Mouse (Mus musculus) v-Abl transformed pro-B cells (cell line): ENCODE results near the gene Insl3.

Experiments
- in situ Hi-C, 2 experiments: fragments of 400-800 bp; cut with MboI; formaldehyde crosslinking; loops; one replicate each; pipeline ENCODE4 v1.15.1; 2025; ENCODE audit not compliant: unreplicated experiment in 2 of 2

Gene Insl3

DNA sequence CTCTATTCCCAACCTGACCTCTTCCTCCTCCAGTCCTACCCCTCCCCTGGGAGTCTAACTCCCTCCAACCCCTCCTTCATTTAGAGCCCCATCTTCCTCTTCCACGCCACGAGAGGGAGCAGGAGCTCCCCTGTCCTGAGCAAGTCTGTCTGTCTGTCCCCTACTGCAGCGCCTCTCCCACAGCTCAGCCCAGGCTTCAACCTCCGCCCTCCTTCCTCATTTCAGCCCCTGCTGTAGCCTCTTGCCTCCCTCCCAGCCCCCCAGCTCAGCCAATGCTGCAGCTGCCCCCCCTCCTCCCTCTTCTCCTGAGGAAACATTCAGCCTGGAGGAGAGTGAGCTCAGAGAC, 13.0 kb downstream of the Insl3 start:
- in situ Hi-C loops = loop anchor here (5.0 to 25.0 kb wide), 3 partner anchors 35 to 663 kb away; no protein-coding TSS in a partner anchor

DNA sequence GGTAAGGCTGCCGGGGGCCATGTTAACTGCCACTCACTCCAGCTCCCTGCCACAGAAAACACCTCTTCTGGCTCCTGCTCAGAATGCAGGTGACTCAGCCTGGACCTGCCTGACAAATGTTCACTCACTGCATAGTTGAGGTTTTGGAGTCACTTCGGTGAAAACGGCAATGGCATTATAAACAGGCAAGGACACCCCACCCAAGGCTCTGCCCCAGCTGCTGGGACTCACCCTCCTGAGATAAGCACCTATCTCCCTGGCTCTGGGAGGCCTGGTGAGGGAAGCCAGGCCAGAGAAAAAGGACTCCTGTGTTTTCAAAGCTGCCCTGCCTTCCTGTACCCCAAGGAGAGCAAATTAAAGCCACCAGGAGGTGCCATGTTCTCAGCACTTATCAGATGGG, 13.9 kb downstream of the Insl3 start:
- in situ Hi-C loops = loop anchor here (5.0 to 25.0 kb wide), 3 partner anchors 34 to 662 kb away; no protein-coding TSS in a partner anchor

DNA sequence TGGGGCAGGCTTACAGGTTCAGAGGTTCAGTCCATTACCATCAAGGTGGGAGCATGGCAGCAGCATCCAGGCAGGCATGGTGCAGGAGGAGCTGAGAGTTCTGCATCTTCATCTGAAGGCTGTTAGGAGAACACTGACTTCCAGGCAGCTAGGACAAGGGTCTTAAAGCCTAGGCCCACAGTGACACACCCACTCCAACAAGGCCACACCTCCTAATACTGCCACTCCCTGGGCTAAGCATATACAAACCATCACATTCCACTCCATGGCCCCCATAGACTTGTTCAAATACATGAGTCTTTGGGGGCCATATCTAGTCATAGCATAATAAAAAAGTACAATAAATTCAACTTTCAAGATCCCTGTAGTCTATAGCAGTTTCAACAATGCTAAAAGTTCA, 14.4 kb downstream of the Insl3 start:
- in situ Hi-C loops = loop anchor here (5.0 to 25.0 kb wide), 3 partner anchors 34 to 661 kb away; no protein-coding TSS in a partner anchor

DNA sequence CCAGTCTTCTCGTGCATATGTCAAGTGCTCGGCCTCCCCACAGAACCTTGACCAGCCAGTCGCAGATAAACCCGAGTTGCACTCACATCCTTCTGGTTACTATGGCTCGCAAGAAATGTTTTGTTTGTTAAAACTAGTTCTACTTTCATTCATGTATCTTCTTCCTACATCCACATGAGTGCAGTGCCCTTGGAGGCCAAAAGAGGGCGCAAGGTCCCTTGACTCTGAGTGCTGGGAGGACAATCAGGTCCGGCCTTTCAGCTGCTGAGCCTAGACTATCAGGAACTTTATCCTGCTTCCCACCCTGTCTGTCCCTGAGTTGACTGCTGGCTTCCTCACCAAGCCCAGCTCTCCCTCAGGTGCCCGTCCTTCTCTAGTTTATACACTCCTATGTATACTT, 18.9 kb downstream of the Insl3 start:
- in situ Hi-C loops = loop anchor here (10.0 to 25.0 kb wide), 2 partner anchors 571 to 657 kb away; no protein-coding TSS in a partner anchor

DNA sequence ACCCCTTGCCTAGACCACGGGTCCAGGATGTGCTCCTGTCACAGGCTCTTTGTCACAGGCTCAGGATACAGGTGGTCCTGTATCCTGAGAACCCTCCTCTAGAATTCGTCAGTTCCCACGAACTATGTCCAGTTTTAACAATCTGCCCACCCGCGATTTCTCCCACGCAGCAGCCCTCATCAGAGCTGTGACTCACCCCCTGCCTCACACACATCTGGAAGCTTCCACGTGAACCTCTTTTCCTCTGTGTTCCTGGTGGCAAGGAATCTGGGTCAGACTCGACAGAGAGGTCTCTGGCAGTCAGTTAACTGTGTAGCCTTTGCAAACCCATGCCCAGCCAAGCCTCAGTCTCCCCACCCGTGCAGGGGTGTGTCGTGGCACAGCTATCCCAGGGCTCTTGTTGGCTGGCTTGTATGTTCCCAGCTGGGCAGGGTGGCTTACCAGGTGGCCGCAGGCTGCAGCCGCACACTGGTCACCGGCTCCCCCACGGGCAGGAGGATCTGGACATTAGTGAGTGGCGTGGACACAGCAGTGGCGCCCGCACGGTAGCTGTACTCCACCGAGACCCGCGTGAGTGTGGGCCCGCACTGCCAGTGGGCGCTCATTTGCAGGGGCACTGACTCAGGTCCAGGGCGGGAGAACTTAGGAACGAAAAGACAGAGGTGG, 20.3 kb downstream of the Insl3 start:
- in situ Hi-C loops = loop anchor here (10.0 to 25.0 kb wide), 2 partner anchors 572 to 656 kb away; no protein-coding TSS in a partner anchor

DNA sequence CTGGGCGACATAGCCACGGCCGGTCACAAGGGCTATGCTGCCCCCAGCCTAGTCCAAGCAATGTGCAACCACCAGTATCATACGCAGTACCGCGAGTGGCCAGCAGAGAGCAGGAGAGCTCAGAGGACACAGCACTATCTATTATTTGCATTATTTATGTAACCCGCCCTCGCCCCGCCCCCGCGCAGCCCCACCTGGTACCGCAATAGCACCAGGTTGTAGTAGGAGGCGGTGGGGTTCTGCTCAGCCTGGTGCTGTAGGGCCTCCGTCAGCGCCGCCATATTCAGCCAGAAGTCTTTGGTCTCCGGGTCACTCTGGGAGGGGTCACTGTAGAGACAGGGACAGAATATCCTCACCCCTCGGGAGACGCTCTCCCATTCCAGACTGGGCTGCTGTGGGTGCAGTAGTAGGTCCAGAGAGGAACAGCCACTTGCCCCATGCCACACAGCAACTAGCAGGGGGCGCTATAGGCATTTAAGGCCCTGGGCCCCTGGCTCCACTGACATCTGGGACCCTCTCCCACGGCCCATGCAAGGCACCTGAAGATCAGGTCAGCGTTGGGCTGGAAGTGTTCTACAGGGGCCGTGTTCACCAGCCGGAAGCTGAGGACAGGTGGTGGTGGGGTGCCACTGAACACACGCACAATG, 20.9 kb downstream of the Insl3 start:
- in situ Hi-C loops = loop anchor here (10.0 to 25.0 kb wide), 2 partner anchors 573 to 655 kb away; no protein-coding TSS in a partner anchor

DNA sequence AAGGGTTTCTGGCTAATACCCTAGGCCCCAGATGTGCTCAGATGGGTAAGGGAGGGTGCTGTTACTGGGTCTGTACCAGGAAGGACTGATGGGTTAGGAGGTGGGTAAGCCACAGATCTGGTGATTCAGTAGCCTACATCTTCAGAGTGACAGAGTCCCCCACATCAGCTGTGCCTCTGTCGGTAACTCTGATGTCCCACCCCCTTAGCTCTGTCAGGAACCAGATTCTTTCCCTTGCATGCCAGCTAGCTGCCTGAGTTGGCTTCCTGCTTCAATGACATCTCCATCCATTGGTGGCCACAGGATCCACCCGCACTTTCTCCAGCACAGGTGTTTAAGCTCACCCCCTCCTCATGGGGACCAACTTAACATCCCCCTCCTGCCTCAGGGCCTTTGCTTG, 22.6 kb downstream of the Insl3 start:
- in situ Hi-C loops = loop anchor here in 1 of 2 experiments (25.0 kb wide), 1 partner anchor 574 kb away; no protein-coding TSS in a partner anchor

DNA sequence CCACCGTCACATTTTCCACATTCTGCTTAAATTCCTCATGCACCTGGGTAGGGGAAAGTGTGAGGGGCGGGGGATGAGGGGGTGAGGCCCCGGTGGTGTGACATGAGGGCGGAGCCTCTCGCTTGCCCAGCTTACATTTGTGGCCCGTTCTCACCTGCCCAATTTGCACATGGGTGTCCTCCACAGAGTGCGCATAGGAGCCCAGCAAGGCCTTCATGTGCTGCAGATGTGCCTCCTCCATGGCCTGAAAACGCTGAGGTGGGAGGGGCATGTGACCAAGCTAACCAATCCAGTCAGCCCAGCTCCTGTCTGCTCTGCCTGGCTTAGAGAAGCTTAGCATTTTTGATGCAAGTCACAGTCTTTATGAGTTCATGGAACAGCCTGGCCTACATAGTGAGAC, 26.5 kb downstream of the Insl3 start:
- in situ Hi-C loops = loop anchor here in 1 of 2 experiments (25.0 kb wide), 1 partner anchor 578 kb away; no protein-coding TSS in a partner anchor

DNA sequence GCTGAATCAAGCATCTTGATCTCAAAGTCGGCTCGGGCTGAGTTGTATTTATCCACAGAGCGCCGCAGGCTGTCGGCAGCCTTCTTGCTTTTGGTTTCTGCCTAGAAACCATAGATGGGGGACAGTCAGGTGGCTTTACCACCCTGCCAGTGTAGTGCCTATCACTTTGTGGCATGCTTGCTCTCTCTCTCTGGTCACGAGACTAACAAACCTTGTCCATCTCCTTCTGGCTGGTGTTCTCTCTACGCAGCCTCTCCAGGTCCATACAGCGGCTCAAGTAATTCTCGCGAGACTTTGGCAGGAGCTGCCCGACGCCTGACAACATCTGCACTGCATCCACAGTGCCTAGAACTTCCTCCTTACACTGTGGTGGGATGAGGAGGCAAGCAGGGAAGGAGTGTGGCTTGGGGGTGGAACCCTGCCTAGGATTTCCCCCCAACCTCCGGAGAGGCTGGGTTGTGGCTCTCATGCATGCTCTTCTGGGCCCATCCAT, 27.6 kb downstream of the Insl3 start:
- in situ Hi-C loops = loop anchor here in 1 of 2 experiments (25.0 kb wide), 1 partner anchor 579 kb away; no protein-coding TSS in a partner anchor

DNA sequence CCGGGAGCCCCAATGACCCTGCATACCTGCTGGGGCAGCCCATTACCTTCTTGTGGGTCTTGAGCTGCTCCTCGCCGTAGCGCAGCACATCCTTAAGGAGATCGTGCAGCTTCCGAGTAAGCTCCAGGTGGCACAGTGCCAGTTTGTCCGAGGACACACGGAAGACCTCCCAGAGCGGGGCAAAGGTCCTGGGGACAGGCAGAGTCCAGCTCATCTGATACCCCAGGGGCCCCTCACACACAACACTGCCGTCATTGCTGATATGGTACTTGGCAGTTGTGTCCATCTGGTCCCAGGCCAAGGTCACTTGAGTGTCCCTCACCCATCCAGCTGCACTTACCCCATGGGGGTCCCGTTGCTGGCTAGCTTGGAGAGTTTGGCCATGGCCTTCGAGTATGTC, 28.1 kb downstream of the Insl3 start:
- in situ Hi-C loops = loop anchor here in 1 of 2 experiments (25.0 kb wide), 1 partner anchor 580 kb away; no protein-coding TSS in a partner anchor

DNA sequence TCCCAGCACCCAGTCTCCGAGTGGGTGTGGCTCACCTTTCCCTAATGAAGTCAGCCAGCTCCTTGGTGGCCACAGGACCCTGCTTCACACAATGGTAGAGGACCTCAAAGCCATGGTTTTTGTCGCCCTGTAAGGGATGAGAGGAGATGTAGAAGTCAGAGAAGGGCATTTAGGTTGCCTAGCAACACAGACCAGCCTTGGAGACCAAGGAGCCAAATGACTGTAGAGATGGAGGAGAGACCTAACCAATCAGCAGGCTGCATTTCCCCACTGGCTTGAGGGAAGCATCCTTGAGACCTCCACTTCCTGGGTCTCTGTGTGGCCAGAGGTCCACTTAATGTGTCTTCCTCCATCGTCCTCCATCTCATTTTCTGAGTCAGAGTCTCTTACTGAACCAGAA, 29.2 kb downstream of the Insl3 start:
- in situ Hi-C loops = loop anchor here in 1 of 2 experiments (25.0 kb wide), 1 partner anchor 581 kb away; no protein-coding TSS in a partner anchor

DNA sequence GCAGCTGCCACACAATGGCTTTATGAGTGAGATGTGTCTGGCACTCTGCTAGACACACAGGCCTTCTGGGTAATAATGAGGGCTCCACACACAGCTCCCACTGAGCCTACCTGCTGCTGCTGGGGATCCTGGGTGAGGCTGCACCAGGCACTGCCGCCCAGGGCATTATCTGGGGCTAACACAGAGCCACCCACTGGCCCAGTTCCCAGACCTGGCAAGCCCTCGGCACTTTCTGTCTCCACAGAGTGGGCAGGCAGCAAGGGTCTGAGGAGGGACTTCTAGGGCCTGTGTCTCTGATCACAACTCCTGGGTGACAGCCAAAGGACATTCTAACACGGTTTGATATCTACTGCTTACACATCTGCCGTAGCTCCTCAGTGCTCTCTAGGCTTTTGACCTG, 30.2 kb downstream of the Insl3 start:
- in situ Hi-C loops = loop anchor here in 1 of 2 experiments (25.0 kb wide), 1 partner anchor 582 kb away; no protein-coding TSS in a partner anchor

DNA sequence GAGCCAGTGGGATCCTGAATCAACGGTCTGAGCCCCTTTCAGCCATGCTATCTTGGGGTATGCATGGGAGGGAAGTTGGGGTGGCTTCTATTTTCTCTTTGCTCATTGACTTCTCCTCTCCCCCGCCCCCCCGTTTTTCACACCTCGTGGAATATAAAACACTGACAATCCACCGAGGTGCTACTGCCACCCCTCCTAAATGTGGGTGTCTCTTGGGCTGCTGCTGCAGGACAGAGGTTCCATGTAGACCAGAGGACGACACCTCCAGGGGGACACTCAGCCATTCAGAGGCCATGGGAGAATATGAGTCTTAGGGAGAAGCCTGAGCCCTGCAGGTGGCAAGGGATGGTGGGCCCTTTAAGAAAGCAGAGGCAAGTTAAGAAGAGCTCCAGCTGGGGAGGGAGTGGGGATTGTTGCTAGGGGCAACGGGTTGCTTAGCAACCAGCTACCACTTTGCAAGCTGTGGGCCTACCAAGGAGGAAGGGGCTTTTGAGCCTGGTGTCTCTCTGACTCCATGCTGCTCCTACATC, 31.0 kb downstream of the Insl3 start:
- in situ Hi-C loops = loop anchor here in 1 of 2 experiments (25.0 kb wide), 1 partner anchor 583 kb away; no protein-coding TSS in a partner anchor

DNA sequence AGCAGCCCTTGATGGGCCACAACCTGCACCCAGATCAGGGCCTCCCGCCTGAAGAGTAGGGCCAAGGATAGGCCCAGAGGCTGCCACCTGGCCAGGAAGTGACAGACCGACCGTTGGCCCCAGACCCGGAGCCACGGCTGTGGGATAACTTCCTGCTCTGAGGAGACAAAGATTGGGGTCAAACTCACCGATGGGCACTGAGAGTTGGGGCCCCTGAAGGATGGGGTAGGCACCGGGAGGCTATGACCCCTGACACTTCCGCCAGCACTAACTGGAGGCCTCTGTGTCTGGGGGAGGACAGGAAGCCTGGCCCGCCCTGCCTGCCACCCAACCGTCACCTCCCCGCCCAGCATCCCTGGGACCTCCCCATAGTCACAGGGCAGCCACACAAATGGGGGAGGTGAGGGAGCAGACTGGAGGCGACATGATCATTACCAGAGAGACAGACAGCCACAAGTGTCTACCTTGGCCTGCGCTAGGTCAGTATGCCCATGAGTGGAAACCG, 34.1 kb downstream of the Insl3 start:
- in situ Hi-C loops = loop anchor here in 1 of 2 experiments (25.0 kb wide), 1 partner anchor 586 kb away; no protein-coding TSS in a partner anchor

DNA sequence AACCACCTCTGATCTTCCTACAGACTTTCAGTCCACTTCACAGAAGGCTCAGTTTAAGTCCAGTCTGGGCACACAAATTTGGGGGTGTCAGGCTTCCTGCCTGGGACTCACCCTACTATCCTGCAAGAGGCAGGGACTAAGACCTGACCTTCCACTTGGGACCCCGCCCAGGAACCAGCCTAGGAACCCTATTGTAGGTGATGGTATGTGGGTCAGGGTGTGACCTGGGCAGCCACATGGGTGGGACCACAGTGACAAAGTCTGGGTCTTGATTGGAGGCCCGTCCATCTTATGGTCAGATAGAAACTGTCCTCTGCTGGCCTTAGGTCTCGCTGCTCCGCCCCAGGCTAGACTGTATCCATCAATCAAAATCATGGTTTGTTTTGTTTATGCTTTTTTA, 35.4 kb downstream of the Insl3 start:
- in situ Hi-C loops = loop anchor here in 1 of 2 experiments (25.0 kb wide), 1 partner anchor 587 kb away; no protein-coding TSS in a partner anchor

DNA sequence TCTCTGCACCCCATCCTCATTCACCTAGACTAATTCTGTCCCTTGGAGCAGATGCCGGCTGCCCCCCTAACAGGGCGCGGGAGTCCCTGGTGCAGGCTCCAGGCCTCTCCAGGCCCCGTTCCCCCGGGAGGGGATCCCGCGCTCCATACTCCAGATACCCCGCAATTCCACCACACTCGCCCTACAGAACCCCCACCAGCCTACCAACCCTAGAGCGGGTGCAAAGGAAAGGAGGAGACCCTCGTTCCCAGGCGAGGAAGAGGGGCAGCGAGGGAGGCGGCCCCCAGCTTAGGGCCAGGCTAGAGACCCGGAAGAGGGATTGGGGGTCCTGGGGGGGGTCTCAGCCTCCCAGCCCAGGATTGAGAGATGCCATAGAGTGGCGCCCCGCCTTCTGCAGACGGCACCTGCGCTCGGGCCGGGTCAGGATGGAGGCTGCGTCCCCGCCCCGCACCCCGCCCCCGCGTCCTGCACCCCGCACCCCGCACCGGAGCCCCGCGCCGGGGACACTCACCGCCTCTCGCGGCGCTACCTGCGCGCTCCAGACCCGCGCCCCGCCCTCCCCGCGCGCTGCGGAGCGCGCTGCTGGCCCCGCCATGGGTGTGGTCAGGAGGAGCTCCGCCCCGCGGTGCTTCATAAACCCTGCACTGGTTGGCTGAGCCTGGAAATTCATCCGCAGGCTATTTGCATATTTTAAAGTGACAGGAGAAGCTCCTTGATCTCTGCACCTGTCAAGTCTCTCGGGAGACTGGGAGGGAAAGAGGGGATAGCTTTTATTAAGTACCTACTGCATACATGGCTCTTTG, 36.3 kb downstream of the Insl3 start, which contains the start of gene Fcho1:
Gene Fcho1 (minus strand): TSS at position 595 of the 803 bp plus-strand sequence.
- in situ Hi-C loops = no loop called here

DNA sequence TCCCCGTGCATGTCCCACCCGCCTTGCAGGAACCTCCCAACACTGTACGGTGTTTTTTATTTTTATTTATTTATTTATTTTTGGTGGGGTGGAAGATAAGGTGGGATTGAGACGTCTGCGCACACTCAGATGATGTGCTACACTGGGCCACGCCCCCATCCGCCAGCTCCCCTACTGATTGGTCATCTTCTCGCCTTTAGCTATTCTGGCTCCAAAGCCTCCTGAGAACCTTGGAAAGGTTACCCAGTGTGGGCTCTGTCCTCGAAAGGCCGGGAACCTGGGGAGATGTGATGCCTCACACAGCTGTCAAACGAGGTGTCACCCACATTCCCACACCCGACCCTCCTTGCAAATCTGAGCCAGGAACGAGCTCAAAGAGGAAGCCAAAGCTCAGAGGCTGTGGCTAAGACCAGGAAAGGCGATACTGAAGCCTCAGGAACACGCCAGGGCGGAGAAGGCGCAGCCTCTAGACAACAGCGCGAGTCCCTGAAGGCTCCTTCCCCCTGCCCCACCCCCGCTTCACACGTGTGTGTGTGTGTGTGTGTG, 39.3 kb downstream of the Insl3 start:
- in situ Hi-C loops = no loop called here

DNA sequence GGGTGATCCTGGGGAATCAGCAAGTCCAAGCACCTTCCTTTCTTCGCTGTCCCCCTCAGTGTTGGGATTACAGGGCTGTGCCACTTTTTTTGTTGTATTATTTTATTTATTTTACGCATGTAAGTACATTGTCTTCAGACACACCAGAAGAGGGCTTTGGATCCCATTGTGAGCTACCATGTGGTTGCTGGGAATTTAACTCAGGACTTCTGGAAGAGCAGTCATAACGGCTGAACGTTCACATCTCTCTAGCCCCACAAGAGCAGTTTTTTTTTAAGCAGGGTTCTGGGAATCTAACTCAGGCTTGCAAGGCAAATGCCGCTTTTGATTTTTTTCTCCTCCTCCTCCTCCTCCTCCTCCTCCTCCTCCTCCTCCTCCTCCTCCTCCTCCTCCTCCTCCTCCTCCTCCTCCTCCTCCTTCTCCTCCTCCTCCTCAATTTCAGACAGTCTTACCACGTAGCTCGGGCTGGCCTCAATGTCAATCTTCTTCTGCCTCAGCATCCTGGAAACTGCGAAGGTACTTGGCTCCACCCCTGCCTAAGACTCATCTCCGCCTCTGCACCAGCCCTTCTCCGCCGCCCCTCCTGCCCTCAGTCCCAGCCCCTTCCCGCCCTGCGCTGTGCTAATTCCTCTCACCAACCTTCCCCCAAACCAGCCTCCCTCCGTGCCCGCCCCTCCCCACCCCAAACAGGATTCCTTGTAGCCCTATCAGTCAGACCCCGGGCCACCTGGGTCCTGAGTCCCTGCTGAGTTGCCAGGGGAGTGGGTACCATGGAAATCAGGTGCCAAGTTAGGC, 40.0 kb downstream of the Insl3 start:
- in situ Hi-C loops = no loop called here
